Mouse (Mus musculus): ENCODE data around the gene Pigz.
"Not testable (repeated sequence)": the region's sequence is repeated elsewhere in the genome, so short reads cannot be mapped to it uniquely, and the experiment has no call there.

Gene Pigz

DNA sequence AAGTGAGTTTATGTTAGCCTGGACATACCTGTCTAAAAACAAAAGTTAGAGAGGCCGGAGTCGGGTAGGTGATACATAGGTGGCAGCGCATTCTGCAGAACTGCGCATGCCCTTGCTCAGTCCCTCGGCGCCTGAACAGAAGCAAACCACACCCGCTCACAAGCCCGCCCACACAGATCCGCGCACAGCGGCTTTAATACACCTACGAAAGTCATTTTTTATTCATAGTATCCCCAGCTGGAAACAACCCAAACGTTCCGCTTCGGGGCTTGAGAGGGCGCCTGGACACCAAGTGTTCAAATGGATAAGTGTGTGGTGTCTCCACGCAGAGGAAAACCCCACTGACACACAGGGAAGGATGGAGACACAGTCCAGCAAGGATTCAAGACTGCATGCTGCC is 2.3 kb upstream of the Pigz start:
- no peak for DNase-seq (ENCODE audit: low read depth, low spot score)

GRCm38 (mm10) chr16:31932255-31932654 is 1.4 kb upstream of the Pigz start:
- no peak for DNase-seq (ENCODE audit: low read depth, low spot score)

GRCm38 (mm10) chr16:31932840-31933697 is 582 bp upstream of the Pigz start:
- peak; percentile 90 for DNase-seq (ENCODE audit: low read depth, low spot score)

DNA sequence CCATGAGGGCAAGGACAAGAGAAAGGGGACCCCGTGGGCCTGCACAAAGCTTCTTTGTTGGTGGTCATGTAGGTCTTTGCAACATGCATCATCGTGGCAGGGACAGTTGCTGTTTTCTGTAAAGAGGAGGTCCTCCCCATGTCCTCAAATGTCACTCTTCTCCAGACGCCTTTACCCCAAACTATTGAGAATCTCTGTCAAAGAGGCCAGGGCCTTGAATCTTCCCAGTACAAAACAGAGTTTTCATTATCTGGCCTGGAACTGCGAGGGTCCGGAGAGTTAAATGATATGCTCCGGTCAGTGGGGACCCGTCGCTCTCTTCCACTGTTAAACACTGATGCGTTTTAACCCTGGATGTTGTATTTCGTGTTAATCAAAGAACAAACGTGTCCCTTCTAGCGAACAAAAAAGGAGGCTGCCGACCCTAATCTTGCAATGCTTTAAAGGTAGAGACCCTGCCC is 929 bp downstream of the Pigz start:
- DNase-seq (ENCODE audit: low read depth, low spot score): no peak

DNA sequence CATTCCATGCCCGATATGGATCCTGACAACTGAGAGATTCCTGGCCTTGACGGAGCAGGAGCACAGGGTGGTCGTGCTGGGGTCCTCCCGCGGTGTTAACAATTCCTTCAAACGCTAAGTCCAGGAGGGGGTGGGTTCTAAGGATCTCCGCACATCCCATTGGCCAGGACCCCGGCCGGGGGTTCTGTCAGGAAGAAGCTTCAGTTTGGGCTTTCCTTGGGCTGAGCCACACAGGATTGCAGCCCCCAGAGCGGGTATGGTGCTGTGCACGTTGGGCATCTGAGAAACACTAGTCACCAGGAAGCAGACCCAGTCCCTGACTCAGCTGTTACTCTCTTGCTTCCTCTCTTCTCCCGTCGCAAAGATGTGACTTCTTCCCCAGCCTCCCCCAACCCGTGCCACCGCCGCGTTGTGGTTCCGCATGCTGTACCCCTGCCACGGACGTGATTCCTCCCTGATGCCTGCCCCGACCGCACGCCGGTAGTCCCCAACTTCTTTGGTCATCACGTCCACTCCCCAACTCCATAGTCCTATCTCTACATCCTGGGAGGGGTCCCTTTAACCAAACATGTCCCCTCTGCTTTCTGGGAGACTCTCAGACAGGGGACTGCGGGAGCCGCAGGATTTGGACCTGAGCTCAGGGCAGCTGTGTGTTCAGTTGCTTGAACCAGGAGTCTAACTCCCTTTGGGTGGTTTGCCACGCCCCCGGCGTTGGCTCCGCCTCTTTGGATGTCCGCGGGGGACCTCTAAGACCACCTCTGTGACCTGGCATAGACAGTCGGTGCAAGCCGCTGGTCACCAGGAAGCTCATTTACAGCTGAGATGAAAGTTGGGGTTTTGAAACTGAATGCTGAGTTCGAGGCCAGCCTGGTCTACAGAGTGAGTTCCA is 1.7 kb downstream of the Pigz start:
- DNase-seq (ENCODE audit: low read depth, low spot score): no peak

- DNase-seq (ENCODE audit: low read depth, low spot score): no peak
Measured at GRCm38 (mm10) chr16:31936568-31936967, 2.9 kb downstream of the Pigz start.

- no peak for DNase-seq (ENCODE audit: low read depth, low spot score)
Measured at GRCm38 (mm10) chr16:31938856-31939255, 5.2 kb downstream of the Pigz start.

GRCm38 (mm10) chr16:31940586-31940985 is 6.9 kb downstream of the Pigz start:
- DNase-seq (ENCODE audit: low read depth, low spot score): no peak

- DNase-seq (ENCODE audit: low read depth, low spot score): peak; percentile 56
Measured at GRCm38 (mm10) chr16:31943980-31944379, 10.3 kb downstream of the Pigz start.

- no peak for DNase-seq (ENCODE audit: low read depth, low spot score)
Measured at GRCm38 (mm10) chr16:31944698-31945255, 11.1 kb downstream of the Pigz start.

DNA sequence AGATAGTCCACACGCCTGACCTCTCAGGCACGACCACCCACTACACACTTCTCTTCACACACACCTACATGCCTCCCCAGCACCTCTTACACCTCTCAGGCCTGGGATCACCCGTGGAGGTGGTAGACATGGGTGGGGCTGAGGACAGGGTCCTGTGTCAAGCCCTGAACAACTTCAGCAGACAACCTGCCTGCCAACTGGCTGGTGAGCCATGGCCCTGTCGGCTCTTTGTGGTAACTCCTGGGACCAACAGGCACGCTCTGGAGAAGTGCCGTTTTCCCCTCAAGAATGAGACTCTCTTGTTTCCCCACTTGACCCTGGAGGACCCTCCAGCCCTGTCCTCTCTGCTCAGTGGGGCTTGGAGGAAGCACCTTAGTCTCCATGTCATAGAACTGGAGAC is 11.7 kb downstream of the Pigz start:
- no peak for DNase-seq (ENCODE audit: low read depth, low spot score)

- DNase-seq (ENCODE audit: low read depth, low spot score): not testable (repeated sequence)
Measured at GRCm38 (mm10) chr16:31945986-31946385, 12.3 kb downstream of the Pigz start.

GRCm38 (mm10) chr16:31947333-31947732 is 13.7 kb downstream of the Pigz start:
- DNase-seq (ENCODE audit: low read depth, low spot score): no peak

GRCm38 (mm10) chr16:31947901-31948316 is 14.3 kb downstream of the Pigz start:
- no peak for DNase-seq (ENCODE audit: low read depth, low spot score)

GRCm38 (mm10) chr16:31948345-31948774 is 14.7 kb downstream of the Pigz start, which contains the start of the genes 0610012G03Rik and Ncbp2:
TSS of gene 0610012G03Rik (minus strand) at chr16:31948494.
TSS of gene Ncbp2 (plus strand) at chr16:31948513.
- DNase-seq (ENCODE audit: low read depth, low spot score): peak; percentile 91

DNA sequence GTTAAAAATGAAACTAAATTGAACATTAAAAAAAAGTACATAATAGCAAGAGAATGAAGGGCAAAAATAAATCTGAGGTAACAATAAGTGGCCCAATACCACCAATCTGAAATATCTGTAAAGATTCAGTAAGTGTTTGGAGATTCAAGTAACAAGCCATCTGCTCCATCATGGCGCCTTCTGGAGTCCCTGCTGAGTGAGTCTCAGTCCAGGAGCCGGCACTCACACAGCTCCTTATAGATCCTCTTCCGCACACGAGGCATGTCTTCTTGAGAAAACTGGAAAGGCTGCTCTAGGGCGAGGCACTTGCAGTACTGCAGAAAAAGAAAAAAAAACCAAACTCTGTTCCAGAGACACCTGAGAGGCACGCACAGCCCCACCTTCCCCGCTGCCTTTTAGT is 29.6 kb downstream of the Pigz start:
- DNase-seq (ENCODE audit: low read depth, low spot score): no peak

- DNase-seq (ENCODE audit: low read depth, low spot score): no peak
Measured at GRCm38 (mm10) chr16:31975258-31975657, 41.6 kb downstream of the Pigz start.

- DNase-seq (ENCODE audit: low read depth, low spot score): no peak
Measured at GRCm38 (mm10) chr16:31979501-31979900, 45.9 kb downstream of the Pigz start.

DNA sequence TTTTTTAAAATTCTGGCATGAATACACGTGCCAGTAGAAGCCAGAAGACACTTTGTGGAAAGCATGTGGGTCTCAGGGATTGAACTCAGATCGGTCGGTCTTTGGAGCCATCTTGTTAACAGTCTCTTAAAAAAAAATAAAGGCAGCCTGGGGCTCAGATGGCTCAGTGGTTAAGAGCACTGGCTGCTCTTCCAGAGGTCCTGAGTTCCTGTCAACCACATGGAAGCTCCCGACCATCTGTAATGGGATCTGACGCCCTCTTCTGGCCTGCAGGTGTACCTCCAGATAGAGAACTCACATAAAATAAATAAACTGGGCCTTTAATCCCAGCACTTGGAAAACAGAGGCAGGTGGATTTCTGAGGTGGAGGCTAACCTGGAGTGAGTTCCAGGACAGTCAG is 47.3 kb downstream of the Pigz start:
- no peak for DNase-seq (ENCODE audit: low read depth, low spot score)

DNA sequence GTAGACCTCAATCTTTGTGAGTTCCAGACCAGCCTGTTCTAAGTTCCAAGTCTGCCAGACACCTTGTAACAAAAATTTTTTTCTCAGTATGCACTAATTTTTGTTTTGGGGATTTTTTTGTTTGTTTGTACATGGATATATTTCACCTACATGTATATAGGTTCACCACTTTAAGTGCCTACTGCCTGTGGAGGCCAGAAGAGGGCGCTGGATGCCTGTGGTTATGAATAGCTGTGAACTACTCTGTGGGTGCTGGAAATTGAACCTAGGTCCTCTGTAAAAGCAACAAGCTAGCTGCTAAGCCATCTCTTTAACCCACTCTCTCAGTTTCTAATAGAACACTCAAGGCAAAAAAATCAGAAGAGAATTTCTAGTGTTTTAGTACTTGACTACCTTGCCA is 58.4 kb downstream of the Pigz start:
- no peak for DNase-seq (ENCODE audit: low read depth, low spot score)

DNA sequence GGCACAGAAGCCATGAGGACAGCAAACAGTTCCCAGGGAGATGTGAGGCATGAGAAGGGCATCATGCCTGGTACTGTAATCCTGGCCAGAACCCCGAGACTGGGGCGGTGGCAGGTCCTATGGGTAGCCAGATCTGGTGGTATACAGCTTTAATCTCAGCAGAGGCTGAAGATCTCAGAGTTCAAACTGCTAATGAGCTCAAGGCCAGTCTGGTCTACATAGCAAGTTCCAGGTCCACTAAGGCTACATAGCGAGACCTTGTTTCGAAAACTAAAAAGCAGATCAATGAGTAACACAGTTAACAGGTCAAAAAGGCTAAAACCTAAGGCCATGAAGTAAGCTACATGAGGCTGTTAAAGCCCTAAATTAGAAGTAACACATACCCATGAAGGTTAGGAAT is 59.5 kb downstream of the Pigz start:
- DNase-seq (ENCODE audit: low read depth, low spot score): no peak

- no peak for DNase-seq (ENCODE audit: low read depth, low spot score)
Measured at GRCm38 (mm10) chr16:31993946-31994345, 60.3 kb downstream of the Pigz start.
